Mouse (Mus musculus): ENCODE data around the gene Ncor2.

Ncor2 gene

DNA sequence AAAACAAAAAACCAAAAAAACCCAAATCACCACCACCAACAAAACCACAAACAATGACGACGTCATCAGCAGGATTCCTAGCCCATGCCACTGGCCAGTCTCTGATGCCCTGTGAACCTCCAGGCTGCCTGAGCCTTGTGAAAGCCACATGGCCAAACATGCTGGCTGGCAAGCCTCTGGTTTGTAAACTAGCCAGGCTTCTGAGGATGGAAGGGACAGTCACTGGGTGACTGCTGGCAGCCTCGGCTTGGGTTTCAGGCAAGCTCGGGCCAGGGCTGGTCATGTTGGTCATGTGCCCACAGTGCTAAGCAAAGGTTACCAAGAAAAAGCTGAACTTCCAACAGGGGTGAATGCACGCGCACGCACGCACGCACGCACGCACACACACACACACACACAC lies 157.7 kb downstream of the Ncor2 start:
- DNase-seq (ENCODE audit: low spot score in 2 of 2), result no peak

DNA sequence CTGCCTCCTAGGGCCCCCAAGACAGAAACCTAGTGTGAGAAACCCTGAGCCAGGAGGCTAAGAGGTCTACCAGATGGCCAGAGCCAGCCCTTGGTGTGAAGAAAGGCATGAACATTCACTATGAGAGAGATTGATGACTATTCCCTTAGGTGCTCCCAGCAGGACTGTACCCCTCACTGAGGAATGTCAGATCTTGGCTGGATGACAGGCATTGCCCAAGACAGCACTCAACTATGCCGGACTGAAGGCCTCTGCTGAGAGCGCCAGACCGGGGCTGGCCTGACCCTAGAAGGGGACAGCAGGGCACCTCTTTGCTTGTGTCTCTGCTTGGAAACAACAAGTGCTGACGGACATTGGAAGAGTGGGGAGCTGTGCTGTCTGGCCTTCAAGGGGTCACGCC lies 159.9 kb downstream of the Ncor2 start:
- DNase-seq (ENCODE audit: low spot score in 2 of 2), result no peak

- no peak for DNase-seq (ENCODE audit: low spot score in 2 of 2)
These were observed 161.7 kb downstream of the Ncor2 start for GRCm38 (mm10) chr5:125017332-125017731.

DNA sequence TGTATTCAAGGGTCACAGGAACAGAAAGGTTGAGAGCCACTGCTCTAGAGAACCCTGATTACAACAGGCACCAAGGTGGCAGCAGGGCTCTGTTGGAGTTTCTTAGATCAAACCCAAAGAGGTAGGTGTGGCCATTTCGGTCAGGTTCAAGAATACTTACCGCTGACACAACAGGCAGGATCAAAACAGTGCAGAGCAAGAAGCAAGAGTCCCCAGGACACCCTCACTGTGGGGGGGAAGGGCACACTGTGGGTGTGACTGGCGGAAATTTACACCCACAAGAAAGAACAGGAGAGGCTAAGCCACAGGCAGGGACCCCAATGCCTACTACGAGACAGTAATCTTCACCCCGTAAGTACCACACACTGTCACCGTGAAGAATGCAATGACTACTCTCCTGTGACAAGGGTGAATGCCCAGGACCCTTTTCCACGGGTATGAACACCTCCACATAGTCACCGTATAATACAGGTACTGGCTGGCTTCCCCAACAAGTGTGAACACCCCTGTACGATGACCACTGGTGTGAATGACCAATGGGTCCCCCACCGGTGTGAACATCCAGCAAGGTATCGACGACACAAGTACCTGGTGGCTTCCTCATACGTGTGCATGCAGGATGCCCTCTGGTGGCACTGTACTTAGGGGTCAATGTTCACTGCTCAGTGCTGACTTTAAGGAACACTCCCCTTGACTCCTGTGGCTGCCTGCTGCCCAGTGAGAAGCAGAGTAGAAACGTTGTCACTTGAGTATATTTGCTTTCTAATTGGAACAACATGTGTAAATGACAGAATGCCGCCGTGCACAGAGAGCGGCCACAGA lies 162.4 kb downstream of the Ncor2 start:
- no peak for DNase-seq (ENCODE audit: low spot score in 2 of 2)

DNA sequence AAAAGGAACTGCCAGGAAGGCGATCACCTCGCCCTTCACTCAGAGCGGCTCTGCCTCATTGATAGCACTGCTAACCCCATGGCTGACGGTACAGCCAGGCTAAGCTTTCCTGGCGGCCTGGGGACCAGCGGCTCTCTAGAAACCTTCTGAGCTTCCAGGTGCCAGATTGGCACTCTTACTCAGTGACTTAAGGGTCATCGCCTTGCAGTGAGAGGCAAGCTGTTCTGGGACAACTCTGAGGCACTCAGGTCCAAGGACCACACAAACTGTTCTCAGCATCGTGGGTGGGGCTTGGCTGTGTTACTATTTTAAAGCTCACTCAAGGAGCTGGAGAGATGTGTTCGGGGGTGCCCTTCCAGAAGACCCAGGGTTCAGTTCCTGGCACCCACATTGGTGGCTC lies 163.4 kb downstream of the Ncor2 start:
- no peak for DNase-seq (ENCODE audit: low spot score in 2 of 2)

- no peak for DNase-seq (ENCODE audit: low spot score in 2 of 2)
These were observed 164.0 kb downstream of the Ncor2 start for GRCm38 (mm10) chr5:125015066-125015465.

GRCm38 (mm10) chr5:125014497-125014896 lies 164.5 kb downstream of the Ncor2 start:
- peak; percentile 64 to 68 for DNase-seq (ENCODE audit: low spot score in 2 of 2)

DNA sequence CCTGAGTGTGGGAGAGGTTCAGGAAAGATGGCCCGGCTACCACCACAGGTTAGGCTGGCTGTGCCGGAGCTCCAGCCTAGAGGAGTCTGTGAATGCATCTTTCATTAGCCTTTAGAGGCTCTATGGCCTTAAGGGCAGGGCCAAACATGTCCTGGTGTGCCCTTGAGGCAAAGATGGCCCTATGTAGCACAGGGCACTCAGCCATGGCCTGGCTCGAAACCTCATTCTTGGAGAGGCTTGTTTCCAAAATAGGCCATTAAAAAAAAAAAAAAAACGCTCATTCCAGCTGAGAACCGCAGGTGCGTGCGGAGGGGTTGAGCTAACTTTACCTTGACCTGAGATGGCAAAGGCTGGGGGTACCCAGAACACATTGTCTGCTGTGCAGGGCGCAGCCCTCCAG lies 167.4 kb downstream of the Ncor2 start:
- DNase-seq (ENCODE audit: low spot score in 2 of 2), result no peak

- DNase-seq (ENCODE audit: low spot score in 2 of 2), result no peak
These were observed 167.9 kb downstream of the Ncor2 start for GRCm38 (mm10) chr5:125011166-125011565.

GRCm38 (mm10) chr5:125006896-125007295 lies 172.1 kb downstream of the Ncor2 start:
- DNase-seq (ENCODE audit: low spot score in 2 of 2), result no peak

- DNase-seq (ENCODE audit: low spot score in 2 of 2), result no peak
These were observed 173.0 kb downstream of the Ncor2 start for GRCm38 (mm10) chr5:125005871-125006652.

DNA sequence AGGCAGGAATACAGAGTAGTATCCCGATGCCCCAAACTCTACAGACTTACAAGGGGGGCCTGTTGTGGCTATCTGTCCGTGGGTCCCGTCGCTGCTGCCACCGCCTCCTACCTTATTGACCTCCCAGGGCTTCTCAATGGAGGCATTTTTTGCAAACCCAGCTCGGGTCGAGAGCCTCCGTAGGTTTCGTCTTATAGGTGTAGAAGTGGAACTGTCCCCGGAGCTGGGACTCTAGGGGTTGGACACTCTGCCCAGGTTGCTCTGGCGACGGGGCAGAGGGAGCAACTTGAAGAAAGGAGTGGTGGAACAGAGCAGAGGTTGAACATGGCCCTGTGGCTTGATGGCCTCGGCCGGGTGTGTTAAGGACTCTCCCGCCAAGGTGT lies 175.2 kb downstream of the Ncor2 start:
- no peak for DNase-seq (ENCODE audit: low spot score in 2 of 2)

GRCm38 (mm10) chr5:125002969-125003872 lies 175.8 kb downstream of the Ncor2 start, which contains the start of gene Rflna:
Gene Rflna, plus strand, starts transcription at chr5:125003221.
- DNase-seq (ENCODE audit: low spot score in 2 of 2), result no peak

DNA sequence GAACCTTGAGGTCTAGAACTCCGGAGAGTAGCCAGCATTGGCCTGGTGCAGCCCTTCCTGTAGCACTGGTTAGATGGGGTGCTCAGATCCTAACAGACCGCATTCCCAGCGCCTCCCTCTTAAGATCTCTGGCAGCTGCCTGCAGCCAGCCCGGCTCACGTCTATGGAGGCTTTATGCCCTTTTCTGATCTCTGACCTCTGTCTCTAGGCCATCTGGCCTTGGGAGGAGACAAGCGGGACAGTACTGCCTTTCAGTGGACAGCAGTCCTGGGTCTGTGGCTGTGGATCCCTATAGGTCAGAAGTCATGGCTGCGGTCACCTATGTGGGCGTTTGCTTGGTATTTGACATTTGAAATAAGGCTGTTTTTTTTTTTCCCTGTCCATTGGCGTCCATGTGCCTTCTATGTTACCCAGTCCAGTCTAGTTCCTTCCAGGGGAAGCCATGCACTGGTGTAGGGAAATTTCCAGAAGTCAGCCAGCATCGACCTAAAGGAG lies 178.2 kb downstream of the Ncor2 start:
- DNase-seq (ENCODE audit: low spot score in 2 of 2), result no peak

GRCm38 (mm10) chr5:124997913-124998312 lies 181.1 kb downstream of the Ncor2 start:
- no peak for DNase-seq (ENCODE audit: low spot score in 2 of 2)

DNA sequence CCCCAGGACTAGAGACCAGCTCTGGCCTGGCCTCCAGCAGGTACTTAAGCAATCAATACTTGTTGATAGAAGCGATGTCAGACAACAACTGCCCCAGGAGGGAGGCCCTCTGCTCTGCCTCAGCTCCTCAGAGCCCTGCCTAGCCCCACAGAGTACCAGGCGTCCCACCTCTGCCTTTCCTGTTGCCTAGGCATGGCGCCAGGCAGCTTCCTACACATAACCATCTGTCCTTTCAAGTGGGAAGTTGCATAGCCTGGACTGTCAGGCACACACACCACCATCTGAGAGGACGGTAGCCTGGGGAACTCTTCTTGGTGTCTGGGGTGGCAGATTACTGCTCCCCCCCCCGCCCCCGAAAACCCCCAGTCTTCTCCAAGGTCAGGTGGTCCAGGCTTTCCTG lies 182.2 kb downstream of the Ncor2 start:
- peak in 1 of 2 experiments; percentile 47 for DNase-seq (ENCODE audit: low spot score in 2 of 2)

DNA sequence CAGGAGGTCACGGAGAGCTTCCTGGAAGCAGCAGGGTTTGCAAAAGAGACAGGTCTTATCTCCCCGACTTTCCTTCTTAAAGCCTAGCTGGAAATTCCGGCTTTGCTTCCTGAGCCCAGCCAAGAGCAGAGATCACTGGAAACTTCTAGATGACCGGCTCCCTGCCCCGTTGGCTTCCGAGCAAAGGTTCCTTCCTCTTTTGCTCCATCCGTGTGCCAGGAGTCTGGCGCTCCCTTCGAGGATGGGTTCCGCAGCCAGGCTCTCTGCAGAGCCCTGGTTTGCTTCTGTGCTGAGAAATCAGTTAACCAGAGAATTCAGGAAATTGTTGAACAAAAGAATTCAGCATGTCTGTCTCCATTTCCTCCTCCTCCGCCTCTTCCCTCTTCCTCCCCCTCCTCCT lies 186.1 kb downstream of the Ncor2 start:
- no peak for DNase-seq (ENCODE audit: low spot score in 2 of 2)

GRCm38 (mm10) chr5:124992323-124992722 lies 186.7 kb downstream of the Ncor2 start:
- no peak for DNase-seq (ENCODE audit: low spot score in 2 of 2)

GRCm38 (mm10) chr5:124989724-124990123 lies 189.3 kb downstream of the Ncor2 start:
- DNase-seq (ENCODE audit: low spot score in 2 of 2), result no peak

- DNase-seq (ENCODE audit: low spot score in 2 of 2), result no peak
These were observed 192.4 kb downstream of the Ncor2 start for GRCm38 (mm10) chr5:124986656-124987055.

- no peak for DNase-seq (ENCODE audit: low spot score in 2 of 2)
These were observed 192.8 kb downstream of the Ncor2 start for GRCm38 (mm10) chr5:124986222-124986621.

GRCm38 (mm10) chr5:124969790-124970189 lies 209.2 kb downstream of the Ncor2 start:
- no peak for DNase-seq (ENCODE audit: low spot score in 2 of 2)

Measured in frontal cortex, postnatal 25 days (tissue).